Mouse (Mus musculus) heart, postnatal 0 days (tissue): ENCODE data around the gene Swi5. TPM values are rescaled to one million over a fixed set of nuclear protein-coding genes. Genes with fewer than 3 reads are reported as not detected.
A peak's percentile ranks its signal among the peaks of the same experiment; 100 is the strongest.

Source experiments
- ATAC-seq: fragments of 200-750 bp; cut with Nextera tagmentation; 2 replicates; pipeline ENCODE4 v1.8.0; 2017; ENCODE audit warnings: low read depth, moderate number of reproducible peaks, moderate library complexity; ENCODE audit not compliant: insufficient read depth
- DNase-seq: peaks from one replicate; pipeline ENCODE4 v3.0.0-alpha.2; 2016; ENCODE audit warnings: low spot score
- H3K27ac ChIP-seq: fragments of 300-500 bp; sonication (generic); 2 replicates; pipeline ENCODE4 v1.5.1; 2014; ENCODE audit warnings: low read depth, mild to moderate bottlenecking
- H3K27me3 ChIP-seq: fragments of 300-500 bp; sonication (generic); 2 replicates; pipeline ENCODE4 v1.6.1; 2014; ENCODE audit warnings: low read length, mixed read lengths; ENCODE audit not compliant: control insufficient read depth, insufficient read depth
- H3K36me3 ChIP-seq: fragments of 300-500 bp; sonication (generic); replicated peaks from 2 replicates; pipeline ENCODE4 v1.6.1; 2014; ENCODE audit warnings: low read length, mixed read lengths; ENCODE audit not compliant: control insufficient read depth, insufficient read depth
- H3K4me1 ChIP-seq: fragments of 300-500 bp; sonication (generic); 2 replicates; pipeline ENCODE4 v1.6.1; 2014; ENCODE audit warnings: antibody characterized with exemption; ENCODE audit not compliant: control insufficient read depth, insufficient read depth
- H3K4me2 ChIP-seq: fragments of 300-500 bp; sonication (generic); 2 replicates; pipeline ENCODE4 v1.6.1; 2014; ENCODE audit warnings: low read depth, mild to moderate bottlenecking, low read length, moderate library complexity
- H3K4me3 ChIP-seq: fragments of 300-500 bp; sonication (generic); 2 replicates; pipeline ENCODE4 v1.5.1; 2014; ENCODE audit warnings: low read depth, low read length
- H3K9ac ChIP-seq: fragments of 300-500 bp; sonication (generic); replicated peaks from 2 replicates; pipeline ENCODE4 v1.6.1; 2014; ENCODE audit warnings: low read depth, low read length, mixed read lengths
- H3K9me3 ChIP-seq: fragments of 300-500 bp; sonication (generic); replicated peaks from 2 replicates; pipeline ENCODE4 v1.6.1; 2016; ENCODE audit warnings: low read length; ENCODE audit not compliant: control insufficient read depth
- CTCF ChIP-seq: IDR thresholded peaks from 2 replicates; pipeline ENCODE4 v1.5.1; 2016; ENCODE audit warnings: antibody characterized with exemption, control low read depth, low read depth
- EP300 ChIP-seq: IDR thresholded peaks from 2 replicates; pipeline ENCODE4 v1.6.1; 2016; ENCODE audit warnings: antibody characterized with exemption, low read depth
- WGBS: fragments of 180-500 bp; shearing (Covaris S2); extraction: QIAGEN DNeasy Blood & Tissue Kit; methylation state at CpG from one replicate; pipeline ENCODE4 v1.1.7; 2014; 5-methylcytosine and 5-hydroxymethylcytosine counted together
- polyA plus RNA-seq: library from polyadenylated mRNA; unstranded; fragments of >200 nt; fragmentation: Nextera tagmentation; extraction: Ambion mirVana; gene quantifications from 2 replicates; pipeline ENCODE4 v1.2.1, GENCODE M21; 2015
- total RNA-seq: library from RNA; depleted of rRNA; stranded (reverse); fragments of >200 nt; gene quantifications from 2 replicates; pipeline ENCODE4 v1.2.3, GENCODE M21; 2014; ENCODE audit warnings: low replicate concordance

Gene Swi5
- total and polyA plus RNA-seq, 2 experiments from 2014 or later: 262 to 330 TPM

DNA sequence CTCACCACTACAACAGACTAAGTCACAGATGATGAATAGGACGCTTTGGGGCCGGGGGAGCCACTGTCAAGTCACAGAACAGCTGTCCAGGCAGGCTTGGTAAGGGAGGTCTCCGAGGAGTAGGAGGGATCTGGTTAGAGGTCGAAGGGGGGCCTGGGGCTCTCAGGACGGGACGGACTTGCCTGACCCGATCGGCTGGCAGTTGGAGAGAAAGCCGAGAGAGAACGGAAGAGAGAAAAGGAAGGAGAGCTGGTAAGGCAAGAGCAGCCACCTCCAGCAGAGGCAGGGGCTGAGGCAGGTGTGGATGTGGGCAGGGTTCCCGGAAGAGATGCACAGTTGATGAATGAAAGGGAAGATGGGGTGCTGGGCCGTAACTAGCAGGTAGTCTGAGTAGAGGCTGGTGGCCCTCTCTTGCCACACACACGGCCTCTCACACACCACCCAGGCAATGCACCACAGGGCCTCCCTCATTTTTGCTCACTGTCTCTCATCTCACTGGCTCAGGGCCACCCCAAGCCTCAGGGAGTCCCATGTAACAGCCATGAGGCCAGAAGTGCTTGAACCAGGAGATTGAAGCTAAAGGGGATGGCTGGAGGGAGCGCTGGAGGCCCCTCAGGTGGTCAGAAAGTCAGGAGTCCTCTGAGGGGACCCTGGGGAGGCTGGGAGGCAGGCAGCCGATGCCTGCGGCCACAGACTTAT, 21.1 kb upstream of the Swi5 start:
- peaks cover 5% of the 10 kb centered on the region; the same call in 1 of the 2 replicates for H3K4me1 ChIP-seq
- no peak overlapping the region for H3K4me2 ChIP-seq
- H3K27ac ChIP-seq: no peak overlapping the region
- WGBS: 89% methylated on average over 16 of the region's 16 CpGs
- no peak for TF ChIP-seq EP300
- TF ChIP-seq CTCF: no peak
- H3K9ac ChIP-seq: no peak overlapping the region
- no peaks in the 10 kb centered on the region for H3K9me3 ChIP-seq
- ATAC-seq (no peak), DNase-seq (no peak)
- peaks cover 44% of the 10 kb centered on the region for H3K36me3 ChIP-seq
- H3K4me3 ChIP-seq: no peak overlapping the region
- H3K27me3 ChIP-seq: peaks cover 19% of the 10 kb centered on the region

DNA sequence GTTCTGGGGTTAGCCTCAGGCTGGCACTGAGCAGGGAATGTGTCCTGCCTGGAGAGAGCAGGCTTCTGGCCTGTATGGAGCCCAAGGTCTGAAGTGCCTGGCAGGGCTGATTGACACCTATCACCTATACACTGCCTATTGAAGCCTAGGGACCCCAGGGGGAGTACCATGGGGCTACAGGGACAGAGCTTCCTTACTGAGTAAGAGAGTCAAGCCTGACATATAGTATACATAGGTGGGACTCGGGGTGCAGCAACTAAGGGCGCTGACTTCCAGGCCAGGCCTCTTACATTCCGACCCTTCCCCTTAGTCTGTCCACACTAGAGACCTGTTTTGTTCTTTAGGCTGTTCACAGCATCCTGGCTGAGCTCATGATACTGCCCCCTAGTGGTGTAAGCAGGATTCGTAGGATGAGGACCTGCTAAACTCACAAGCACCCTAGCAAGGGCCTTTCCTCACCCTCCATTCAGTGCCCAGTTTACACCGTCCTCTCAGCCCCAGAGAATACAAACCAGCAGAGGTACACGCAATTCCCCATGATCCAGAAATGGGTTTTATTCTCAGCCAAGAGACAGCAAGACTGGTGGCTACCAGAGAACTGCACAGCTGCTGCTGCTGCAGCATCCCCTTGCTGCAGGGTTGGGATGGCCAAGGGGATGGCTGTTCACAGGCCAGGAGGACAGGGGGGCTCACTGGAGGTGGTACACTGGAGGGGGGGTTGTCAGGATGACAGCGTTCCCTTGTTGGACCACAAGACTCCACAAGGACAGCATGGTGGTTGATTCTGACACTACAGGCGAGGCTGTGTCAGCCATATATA, 20.3 kb upstream of the Swi5 start:
- peaks cover 5% of the 10 kb centered on the region; the same call in 1 of the 2 replicates for H3K4me1 ChIP-seq
- H3K9me3 ChIP-seq: no peaks in the 10 kb centered on the region
- WGBS: 55% methylated on average over 8 of the region's 8 CpGs
- ATAC-seq (no peak), DNase-seq (no peak)
- TF ChIP-seq CTCF: peak; percentile 74
- TF ChIP-seq EP300: no peak
- no peak overlapping the region for H3K4me2 ChIP-seq
- peaks cover 53% of the 10 kb centered on the region for H3K36me3 ChIP-seq
- no peak overlapping the region for H3K9ac ChIP-seq
- no peak overlapping the region for H3K27ac ChIP-seq
- peaks cover 19% of the 10 kb centered on the region for H3K27me3 ChIP-seq
- no peak overlapping the region for H3K4me3 ChIP-seq

DNA sequence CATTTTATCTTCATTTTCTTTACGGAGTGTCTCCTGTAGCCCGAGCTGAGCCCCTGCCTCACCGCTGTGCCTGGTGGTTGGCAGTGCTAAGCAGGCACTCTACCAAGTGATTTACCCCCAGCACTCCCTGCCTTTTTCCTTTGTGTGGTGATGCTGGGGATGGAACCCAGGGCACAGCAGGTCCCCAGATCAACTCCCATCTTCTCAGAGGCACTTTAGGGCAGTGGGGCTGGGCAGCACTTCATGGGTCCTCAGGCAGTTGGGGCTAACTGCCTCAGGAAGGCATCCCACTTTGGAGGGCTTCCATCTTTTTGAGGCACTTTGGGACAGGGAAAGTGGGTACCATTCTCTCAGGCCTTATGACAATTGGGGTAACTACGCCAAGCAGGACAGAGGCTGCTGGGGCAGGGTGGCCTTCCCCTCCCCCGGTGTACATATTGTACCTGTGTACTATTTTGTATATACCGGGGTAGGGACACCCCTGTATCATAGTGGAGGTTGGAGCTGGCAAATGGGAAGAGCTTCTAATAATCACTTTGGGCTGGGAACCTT, 19.4 kb upstream of the Swi5 start:
- DNase-seq (no peak), ATAC-seq (no peak)
- Histone ChIP-seq H3K9ac (no peak overlapping the region), H3K36me3 (peaks cover 61% of the 10 kb centered on the region), H3K27me3 (peaks cover 13% of the 10 kb centered on the region), H3K4me3 (no peak overlapping the region), H3K4me2 (no peak overlapping the region), H3K9me3 (no peaks in the 10 kb centered on the region), H3K4me1 (peaks cover 5% of the 10 kb centered on the region; the same call in 1 of the 2 replicates), H3K27ac (no peak overlapping the region)
- TF ChIP-seq EP300: no peak
- TF ChIP-seq CTCF: no peak
- WGBS: 86% methylated on average over 6 of the region's 6 CpGs

DNA sequence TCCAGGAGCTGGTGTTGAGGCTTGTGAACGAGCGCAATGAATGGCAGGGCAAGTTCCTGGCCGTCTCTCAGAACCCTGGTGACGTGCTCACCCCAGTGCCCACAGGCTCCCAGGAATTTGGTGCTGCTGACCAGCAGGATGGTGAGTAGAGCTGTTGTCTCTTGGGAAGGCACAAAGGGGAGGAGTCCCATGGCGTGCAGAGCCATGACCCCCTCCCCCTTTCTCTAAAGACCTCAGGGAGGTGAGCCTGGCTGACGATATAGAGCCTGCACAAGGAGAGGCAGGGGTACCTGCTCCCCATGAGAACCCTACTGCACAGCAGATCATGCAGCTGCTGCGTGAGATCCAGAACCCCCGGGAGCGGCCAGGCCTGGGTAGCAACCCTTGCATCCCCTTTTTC, 18.3 kb upstream of the Swi5 start:
- H3K36me3 ChIP-seq: peaks cover 73% of the 10 kb centered on the region
- no peak overlapping the region for H3K9ac ChIP-seq
- no peak for DNase-seq
- WGBS: 79% methylated on average over 9 of the region's 9 CpGs
- no peak overlapping the region for H3K4me3 ChIP-seq
- no peaks in the 10 kb centered on the region for H3K4me1 ChIP-seq
- H3K9me3 ChIP-seq: no peaks in the 10 kb centered on the region
- no peak overlapping the region for H3K4me2 ChIP-seq
- no peak for TF ChIP-seq CTCF
- no peak for TF ChIP-seq EP300
- no peak overlapping the region for H3K27ac ChIP-seq
- no peak for ATAC-seq
- H3K27me3 ChIP-seq: peaks cover 1% of the 10 kb centered on the region; the same call in 1 of the 2 replicates

DNA sequence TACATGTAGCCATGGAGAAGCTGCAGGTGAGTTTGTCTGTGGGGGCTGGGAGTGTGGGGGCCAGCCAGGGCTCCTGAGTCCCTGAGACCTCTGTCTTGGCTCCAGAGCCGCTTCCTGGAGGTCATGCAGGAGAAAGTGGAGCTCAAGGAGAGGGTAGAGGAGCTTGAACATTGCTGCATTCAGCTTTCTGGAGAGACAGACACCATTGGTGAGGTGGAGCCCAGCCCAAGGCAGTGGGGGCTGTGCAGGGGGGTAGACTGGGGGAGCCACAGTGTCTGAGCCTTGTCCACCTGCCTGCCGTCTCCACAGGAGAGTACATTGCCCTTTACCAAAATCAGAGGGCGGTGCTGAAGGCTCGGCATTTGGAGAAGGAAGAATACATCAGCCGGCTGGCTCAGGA, 17.8 kb upstream of the Swi5 start:
- H3K9me3 ChIP-seq: no peaks in the 10 kb centered on the region
- H3K27me3 ChIP-seq: no peaks in the 10 kb centered on the region
- H3K4me1 ChIP-seq: no peaks in the 10 kb centered on the region
- no peak overlapping the region for H3K4me3 ChIP-seq
- no peak overlapping the region for H3K9ac ChIP-seq
- no peak overlapping the region for H3K4me2 ChIP-seq
- ATAC-seq (no peak), DNase-seq (no peak)
- H3K27ac ChIP-seq: no peak overlapping the region
- TF ChIP-seq EP300 (no peak), CTCF (no peak)
- 92% methylated on average over 5 of the region's 5 CpGs for WGBS
- H3K36me3 ChIP-seq: peaks cover 78% of the 10 kb centered on the region
